Mouse (Mus musculus): ENCODE data around the gene Enpp4.

DNA sequence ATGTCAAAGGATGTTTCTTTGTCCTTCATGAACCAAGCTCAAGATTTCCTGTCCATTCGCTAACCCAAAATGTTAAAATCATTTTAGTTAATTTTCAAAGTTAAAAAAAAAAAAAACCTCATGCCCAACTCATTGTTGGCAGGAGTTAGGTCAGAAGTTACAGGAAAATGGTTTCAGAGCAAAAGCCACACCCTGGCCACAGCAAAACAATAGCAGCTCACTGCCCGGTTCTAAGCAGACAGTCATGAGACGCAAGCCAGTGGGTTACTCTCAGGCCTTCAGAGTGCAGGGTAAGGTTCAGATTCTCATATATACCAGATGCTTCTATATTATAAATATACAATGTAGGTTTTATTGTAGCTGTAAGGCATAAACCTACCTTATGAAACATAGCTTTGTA lies 2.7 kb upstream of the Enpp4 start:
- TF ChIP-seq ZNF384 (IDR thresholded peaks at IDR 0.05; ENCODE audit: low read depth, low read length) (no peak), HCFC1 (IDR thresholded peaks at IDR 0.05; ENCODE audit: borderline replicate concordance, insufficient read depth, low read length) (no peak), ZC3H11A (IDR thresholded peaks at IDR 0.05; ENCODE audit: borderline replicate concordance, low read depth, low read length) (no peak)
